Mouse (Mus musculus) hematopoietic stem cell, adult 5-6 weeks (primary cell): ENCODE results near the gene Nt5dc1. TPM values are rescaled to one million over a fixed set of nuclear protein-coding genes. Genes with fewer than 3 reads are reported as not detected.
"Not testable (repeated sequence)": the region's sequence is repeated elsewhere in the genome, so short reads cannot be mapped to it uniquely, and the experiment has no call there.

Experiments used
- ATAC-seq, 2 experiments: fragments of 125-278 bp in 1 of 2; replicated peaks in 1 of 2; 2 replicates each; pipeline ENCODE4 v1.8.0; 2016 to 2017; ENCODE audit warnings: inconsistent platforms in 2 of 2, mild to moderate bottlenecking in 2 of 2, moderate number of reproducible peaks in 2 of 2, low read depth in 1 of 2, moderate TSS enrichment in 1 of 2; ENCODE audit not compliant: low FRiP score in 2 of 2, poor library complexity in 2 of 2, severe bottlenecking in 2 of 2, insufficient read depth in 1 of 2, low TSS enrichment in 1 of 2
- total RNA-seq: library from RNA; stranded (forward); fragments of 172-1452, 232-1000 nt; gene quantifications from 2 replicates; pipeline ENCODE4 v1.2.3, GENCODE M21; 2017

The Nt5dc1 gene
- total RNA-seq = 53.0 and 53.5 TPM in 2 replicates

- ATAC-seq = peak; percentile 83 to 86
Measured at GRCm38 (mm10) chr10:34418204-34418756, at the start of gene Nt5dc1. Gene Nt5dc1, minus strand, starts transcription at chr10:34418552.

DNA sequence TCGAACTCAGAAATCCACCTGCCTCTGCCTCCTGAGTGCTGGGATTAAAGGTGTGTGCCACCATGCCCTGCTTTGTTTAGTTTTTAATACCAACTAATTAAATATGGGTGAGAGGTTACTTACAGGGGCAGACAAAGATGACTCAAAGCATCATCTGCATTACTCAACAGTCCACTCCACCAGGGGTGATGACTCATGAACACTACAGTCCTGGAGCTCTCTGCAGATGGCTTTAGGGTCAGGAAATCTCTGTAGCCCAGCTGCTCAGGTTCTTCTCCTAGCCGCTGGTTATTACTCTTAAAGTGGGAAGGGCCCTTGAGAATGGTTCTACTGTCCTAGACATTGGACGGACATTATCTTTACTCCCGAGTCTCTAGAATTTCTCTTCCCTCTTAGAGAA, 46.0 kb upstream of the Nt5dc1 start:
- no peak for ATAC-seq

DNA sequence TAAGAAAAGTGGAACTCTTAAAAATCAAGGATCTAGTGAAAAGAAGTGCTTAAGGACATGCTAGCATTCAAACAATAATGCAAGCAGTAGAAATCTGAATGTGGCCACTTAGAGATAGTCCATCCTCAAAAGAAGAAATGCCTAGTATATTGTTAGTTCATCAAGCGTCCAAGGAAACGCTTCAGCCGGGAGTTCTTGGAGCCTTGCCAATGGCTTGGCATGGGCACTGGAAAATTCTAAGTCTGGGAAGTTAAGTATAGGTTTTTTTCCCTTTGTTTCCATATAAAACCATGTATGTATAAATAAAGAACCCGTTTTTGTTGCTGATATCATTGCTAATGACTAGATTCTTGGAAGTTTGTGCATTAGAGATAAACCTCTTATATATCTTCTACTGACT, 43.1 kb upstream of the Nt5dc1 start:
- no peak for ATAC-seq

DNA sequence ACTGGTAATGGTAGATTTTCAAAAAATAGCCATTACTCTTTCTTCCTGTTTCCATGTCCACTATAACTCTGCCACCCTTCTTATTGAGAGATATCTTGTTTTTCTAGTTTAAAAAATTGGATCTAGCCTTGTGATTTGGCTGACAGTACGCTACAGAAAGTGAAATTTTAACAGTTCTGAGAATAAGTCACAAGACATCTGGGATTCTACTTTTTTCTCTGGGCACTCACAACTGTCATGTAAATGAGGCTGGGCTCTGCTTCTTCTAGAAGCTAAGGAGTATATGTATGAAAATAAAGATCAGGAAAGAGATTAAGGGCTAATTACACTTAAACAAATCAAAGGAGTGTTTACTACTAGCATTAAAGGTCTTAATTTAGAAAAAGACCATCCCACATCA, 31.1 kb upstream of the Nt5dc1 start:
- no peak for ATAC-seq

- ATAC-seq = not testable (repeated sequence)
Measured at GRCm38 (mm10) chr10:34434191-34434590, 15.8 kb upstream of the Nt5dc1 start.

DNA sequence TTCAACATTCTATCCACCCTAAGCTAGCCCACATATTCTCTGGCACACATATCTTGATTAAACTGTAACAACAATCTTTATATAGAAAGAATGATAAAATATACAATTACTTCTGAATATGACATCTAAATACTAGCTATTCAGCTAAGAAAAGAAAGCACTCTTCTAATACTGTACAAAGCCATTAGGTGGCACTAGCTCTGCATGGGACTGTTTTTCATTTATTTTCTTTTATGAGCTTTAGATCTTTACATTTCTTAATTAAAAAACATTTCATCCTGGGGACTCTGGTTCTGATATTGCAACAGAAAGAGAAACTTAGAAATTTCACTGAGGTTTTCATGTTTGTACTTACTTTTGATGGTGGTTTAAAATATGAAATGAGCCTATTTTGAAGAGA, 13.4 kb upstream of the Nt5dc1 start:
- peak in 1 of 2 experiments; percentile 59; a peak in 1 of 4 replicates for ATAC-seq

DNA sequence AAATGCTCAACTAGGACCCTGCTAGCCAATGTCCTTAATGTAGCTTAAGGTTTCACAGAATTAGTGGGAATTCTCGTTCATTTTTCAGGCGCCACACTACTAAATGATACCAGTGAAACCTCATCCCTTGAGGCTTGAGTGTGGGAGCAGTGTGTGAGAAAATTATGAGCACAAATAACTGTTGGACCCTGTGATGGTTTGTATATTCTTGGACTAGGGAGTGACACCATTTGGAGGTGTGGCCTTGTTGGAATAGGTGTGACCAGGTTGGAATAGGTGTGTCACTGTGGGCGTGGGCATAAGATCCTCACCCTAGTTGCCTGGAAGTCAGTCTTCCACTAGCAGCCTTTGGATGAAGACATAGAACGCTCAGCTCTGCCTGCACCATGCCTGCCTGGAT, 442 bp upstream of the Nt5dc1 start:
- ATAC-seq = not testable (repeated sequence)

DNA sequence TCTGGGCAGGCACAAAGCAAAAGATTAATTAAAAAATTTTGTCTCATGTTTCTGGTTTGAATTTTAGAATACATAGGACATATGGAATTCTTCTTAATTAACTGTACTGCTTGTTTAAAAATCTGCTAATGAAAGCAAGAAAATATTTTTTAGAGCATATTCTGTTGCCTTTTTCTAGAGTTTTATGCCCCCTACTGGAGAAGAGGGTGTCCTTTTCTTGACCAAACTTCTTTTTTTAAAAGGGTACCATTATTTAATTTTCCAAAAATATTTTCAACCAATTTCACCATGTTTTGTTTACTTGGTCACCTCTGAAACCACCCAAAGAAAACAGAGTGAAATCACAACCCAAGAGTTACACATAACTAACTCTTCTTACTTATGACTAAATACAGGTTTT, 19.1 kb downstream of the Nt5dc1 start:
- ATAC-seq = no peak

DNA sequence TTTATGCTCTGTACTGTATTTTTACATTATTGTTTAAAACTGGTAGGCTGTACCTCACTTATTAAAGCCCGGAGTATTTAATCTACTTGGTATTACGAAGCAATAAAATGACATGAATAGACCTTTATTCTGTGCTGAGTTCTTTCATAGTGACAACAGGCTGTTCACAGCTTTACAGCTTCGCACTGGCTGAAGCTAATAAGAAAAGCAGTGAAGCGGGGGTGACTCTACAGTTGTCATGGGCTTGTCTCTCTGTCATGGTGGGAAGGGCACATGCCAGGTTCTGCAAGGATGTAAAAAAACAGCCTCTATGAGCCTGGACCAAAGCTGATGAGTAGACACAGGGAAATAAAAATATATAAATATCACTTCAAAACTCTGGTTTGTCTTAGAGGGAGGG, 21.4 kb downstream of the Nt5dc1 start:
- ATAC-seq = no peak

- ATAC-seq = no peak
Measured at GRCm38 (mm10) chr10:34389681-34390080, 28.7 kb downstream of the Nt5dc1 start, which contains the start of gene Col10a1. Gene Col10a1, plus strand, starts transcription at chr10:34389981.

- ATAC-seq = no peak
Measured at GRCm38 (mm10) chr10:34385636-34386035, 32.7 kb downstream of the Nt5dc1 start.

DNA sequence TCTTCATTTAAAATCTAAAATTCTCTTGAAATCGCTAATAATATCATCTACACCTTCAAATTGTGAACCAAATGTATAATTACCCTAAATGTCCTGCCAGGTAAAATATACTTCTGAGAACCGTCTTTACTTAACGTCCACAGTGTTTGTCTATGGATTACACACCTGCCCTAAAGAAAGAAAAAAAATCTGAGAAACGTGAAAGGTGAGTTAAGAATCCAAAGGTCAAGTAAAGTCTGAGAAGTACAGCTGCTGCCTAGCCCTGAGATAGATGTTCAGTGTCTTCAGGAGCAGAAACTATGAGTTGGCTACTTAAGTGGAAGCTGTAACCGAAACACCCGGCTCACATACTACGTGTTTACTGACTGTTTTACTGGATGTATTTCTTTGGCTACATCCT, 45.0 kb downstream of the Nt5dc1 start:
- ATAC-seq = no peak

DNA sequence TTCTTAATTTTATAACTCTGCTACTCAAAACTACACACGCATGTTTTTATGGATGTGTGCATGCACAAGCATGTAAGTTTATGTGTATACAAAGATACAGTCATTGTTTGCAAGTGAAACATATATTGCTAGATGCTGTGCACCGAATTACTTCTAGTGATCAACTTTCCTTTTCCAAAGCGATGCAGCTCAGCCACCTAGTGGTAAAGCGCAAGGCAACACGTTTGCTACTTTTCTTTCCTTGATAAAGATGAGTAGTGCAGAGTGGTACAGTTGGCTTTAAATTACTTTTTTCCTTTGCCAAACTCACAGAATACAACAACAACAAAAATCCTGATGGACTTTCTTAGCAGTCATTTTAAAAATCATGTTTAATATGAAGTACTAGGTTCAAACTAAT, 50.2 kb downstream of the Nt5dc1 start:
- ATAC-seq = peak; percentile 22 to 42; a peak in 1 of 4 replicates

DNA sequence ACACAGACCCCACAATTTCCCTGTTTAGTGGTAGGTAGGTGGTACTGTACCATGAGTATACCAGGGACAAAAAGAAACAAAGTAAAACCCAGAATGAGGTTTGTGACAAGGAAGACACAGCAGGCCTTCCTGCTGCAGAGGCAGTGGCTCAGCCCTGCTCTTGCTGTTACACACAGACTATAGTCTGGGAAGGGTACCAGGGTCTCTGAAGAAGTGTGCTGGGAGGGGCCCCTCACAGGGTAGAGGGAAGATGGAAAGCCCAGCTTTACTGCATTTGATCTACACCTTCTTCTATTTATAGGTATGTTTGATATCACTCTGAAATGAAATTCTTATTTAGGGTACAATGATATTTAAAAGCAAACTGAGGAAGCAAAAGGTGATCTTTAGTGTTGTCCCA, 54.6 kb downstream of the Nt5dc1 start:
- no peak for ATAC-seq

DNA sequence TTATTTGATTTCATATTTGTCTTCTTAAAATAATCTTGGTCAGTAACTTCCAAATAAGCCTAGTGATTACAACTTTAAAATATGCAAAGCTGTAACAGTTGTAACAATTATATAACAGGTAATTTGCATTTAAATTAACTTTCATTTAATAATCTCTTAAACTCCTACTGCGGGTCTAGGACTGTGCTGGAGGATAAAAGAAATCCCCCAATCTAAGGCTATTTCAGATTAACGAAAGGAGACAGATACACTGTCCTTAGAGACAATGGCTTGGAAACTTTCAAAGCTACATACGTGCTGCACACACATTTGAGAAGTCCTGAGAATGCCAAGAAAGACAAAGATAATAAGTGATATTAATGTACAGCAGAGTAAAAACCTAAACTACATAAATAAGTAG, 60.1 kb downstream of the Nt5dc1 start:
- ATAC-seq = no peak

DNA sequence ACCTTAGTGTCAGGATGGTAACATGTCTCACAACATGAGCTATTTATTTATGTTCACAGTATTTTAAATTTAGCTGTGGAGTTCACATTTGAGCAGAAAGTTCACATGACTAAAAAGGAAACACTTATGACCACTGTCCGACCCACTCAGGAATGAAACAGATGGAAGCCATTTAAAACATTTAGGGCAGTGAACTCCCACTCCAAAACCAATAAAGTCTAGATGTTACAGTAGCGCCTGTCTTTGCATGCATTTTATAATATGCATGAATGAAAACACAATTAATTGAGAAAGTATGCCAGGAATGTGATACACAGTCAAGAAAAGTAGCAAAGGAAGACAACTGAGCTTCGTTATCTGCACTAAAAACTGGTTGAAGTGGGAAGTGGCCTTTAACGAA, 66.2 kb downstream of the Nt5dc1 start:
- ATAC-seq = no peak

- ATAC-seq = peak; percentile 48 to 49; a peak in 3 of 4 replicates
Measured at GRCm38 (mm10) chr10:34341886-34342285, 76.5 kb downstream of the Nt5dc1 start.

GRCm38 (mm10) chr10:34341014-34341413, 77.3 kb downstream of the Nt5dc1 start:
- no peak for ATAC-seq

- peak; percentile 56 to 73; a peak in 2 of 4 replicates for ATAC-seq
Measured at GRCm38 (mm10) chr10:34328310-34328709, 90.0 kb downstream of the Nt5dc1 start.
